Mouse (Mus musculus) kidney, adult 2 months (tissue): ENCODE results near the gene Ptpn3. TPM values are rescaled to one million over a fixed set of nuclear protein-coding genes. Genes with fewer than 3 reads are reported as not detected.

Experiments used
- DNase-seq: peaks from one replicate; pipeline ENCODE4 v3.0.0; 2021
- H3K27ac ChIP-seq: fragments of 200-500 bp; 2 replicates; pipeline ENCODE4 v1.5.1; 2012; ENCODE audit warnings: low read depth, low read length, control low read depth, inconsistent platforms; ENCODE audit not compliant: insufficient read depth
- H3K27me3 ChIP-seq: fragments of 200-500 bp; replicated peaks from 2 replicates; pipeline ENCODE4 v1.6.1; 2012; ENCODE audit warnings: mild to moderate bottlenecking, moderate library complexity, low read length, inconsistent platforms; ENCODE audit not compliant: control insufficient read depth, insufficient read depth
- H3K36me3 ChIP-seq: fragments of 200-500 bp; 2 replicates; pipeline ENCODE4 v1.6.1; 2012; ENCODE audit warnings: mild to moderate bottlenecking, moderate library complexity, low read length, inconsistent platforms; ENCODE audit not compliant: control insufficient read depth, insufficient read depth
- H3K4me1 ChIP-seq: fragments of 200-500 bp; 2 replicates; pipeline ENCODE4 v1.6.1; 2011; ENCODE audit warnings: low read length; ENCODE audit not compliant: control insufficient read depth, insufficient read depth
- H3K4me3 ChIP-seq: fragments of 200-500 bp; 2 replicates; pipeline ENCODE4 v1.5.1; 2011; ENCODE audit warnings: mild to moderate bottlenecking, low read depth, low read length, control low read depth; ENCODE audit not compliant: insufficient read depth
- CTCF ChIP-seq: fragments of 200-500 bp; conservative IDR thresholded peaks from 2 replicates; pipeline ENCODE4 v1.5.1; 2011; ENCODE audit warnings: low read depth, mild to moderate bottlenecking, control low read depth, low read length, moderate library complexity, mixed read lengths; ENCODE audit not compliant: insufficient read depth, insufficient read length
- POLR2A ChIP-seq: fragments of 200-500 bp; IDR thresholded peaks from one replicate; pipeline ENCODE4 v1.6.1; 2011; ENCODE audit warnings: low read depth, low read length, control low read depth
- WGBS: fragments of 180-500 bp; shearing (Covaris S2); methylation state at CpG from one replicate; pipeline ENCODE4 v1.1.7; 2018; 5-methylcytosine and 5-hydroxymethylcytosine counted together
- polyA plus RNA-seq: library from polyadenylated mRNA; depleted of rRNA; stranded (reverse); fragments of >200 nt; gene quantifications from 2 replicates; pipeline ENCODE4 v1.2.3, GENCODE M21; 2012

Gene Ptpn3
- polyA plus RNA-seq, 1 experiment = 17.7 TPM

GRCm38 (mm10) chr4:57189881-57190280, 111.8 kb downstream of the Ptpn3 start:
- no peak for TF ChIP-seq POLR2A
- no peak for TF ChIP-seq CTCF
- Histone ChIP-seq H3K4me1 (no peaks in the 10 kb centered on the region), H3K4me3 (no peak overlapping the region), H3K27ac (no peak overlapping the region), H3K36me3 (no peaks in the 10 kb centered on the region), H3K27me3 (no peaks in the 10 kb centered on the region)
- WGBS = 92% methylated on average over 2 of the region's 2 CpGs
- no peak for DNase-seq

DNA sequence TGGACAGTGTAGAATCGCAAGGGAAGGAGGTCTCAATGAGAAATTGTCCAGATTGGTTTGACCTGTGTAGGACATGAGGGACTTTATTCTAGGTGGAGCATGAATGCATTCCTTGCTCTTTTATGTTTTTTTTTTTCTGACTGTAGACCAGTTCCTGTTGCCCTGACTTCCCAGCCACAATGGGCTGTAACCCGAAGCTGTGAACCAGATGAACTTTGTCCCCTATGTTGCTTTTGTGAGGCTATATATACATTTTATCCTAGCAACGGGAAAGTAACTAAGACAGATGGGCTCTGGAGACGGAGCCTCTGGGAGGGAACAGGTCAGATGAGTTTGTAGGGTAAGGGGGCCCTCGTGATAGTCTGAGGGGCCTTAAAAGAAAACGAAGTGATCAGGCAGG, 115.6 kb downstream of the Ptpn3 start:
- no peak for TF ChIP-seq CTCF
- TF ChIP-seq POLR2A = no peak
- H3K27me3 ChIP-seq = no peaks in the 10 kb centered on the region
- no peaks in the 10 kb centered on the region for H3K4me1 ChIP-seq
- no peaks in the 10 kb centered on the region for H3K36me3 ChIP-seq
- no peak overlapping the region for H3K27ac ChIP-seq
- H3K4me3 ChIP-seq = no peak overlapping the region
- 12% methylated on average over 6 of the region's 6 CpGs for WGBS
- no peak for DNase-seq

DNA sequence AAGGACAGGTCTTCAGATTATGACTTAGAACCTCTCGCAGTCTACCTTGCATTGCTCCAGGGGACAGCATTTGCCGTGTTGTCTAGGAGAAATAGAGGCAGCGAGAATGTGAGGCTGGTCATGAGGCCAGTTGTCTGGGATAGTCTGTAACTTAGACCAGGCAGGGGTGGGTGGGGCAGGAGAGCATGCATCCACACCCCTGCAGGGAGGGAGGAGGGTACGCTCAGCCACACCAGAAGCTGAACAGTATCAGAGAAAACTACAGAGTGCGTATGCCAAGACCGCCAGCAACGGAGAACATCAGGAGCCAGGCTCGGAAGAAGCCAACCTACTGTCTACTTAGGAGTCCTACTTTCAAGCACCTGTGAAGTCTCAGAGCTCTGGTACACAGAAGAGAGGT, 116.2 kb downstream of the Ptpn3 start:
- Histone ChIP-seq H3K36me3 (no peaks in the 10 kb centered on the region), H3K27ac (no peak overlapping the region), H3K4me1 (no peaks in the 10 kb centered on the region), H3K4me3 (no peak overlapping the region), H3K27me3 (no peaks in the 10 kb centered on the region)
- no peak for DNase-seq
- no peak for TF ChIP-seq CTCF
- 86% methylated on average over 8 of the region's 8 CpGs for WGBS

GRCm38 (mm10) chr4:57183493-57183892, 118.1 kb downstream of the Ptpn3 start:
- WGBS = 74% methylated on average over 4 of the region's 4 CpGs
- H3K4me1 ChIP-seq = no peaks in the 10 kb centered on the region
- TF ChIP-seq CTCF (no peak), POLR2A (no peak)
- no peak overlapping the region for H3K27ac ChIP-seq
- no peaks in the 10 kb centered on the region for H3K36me3 ChIP-seq
- no peak for DNase-seq
- H3K27me3 ChIP-seq = no peaks in the 10 kb centered on the region
- H3K4me3 ChIP-seq = no peak overlapping the region

- no peaks in the 10 kb centered on the region for H3K27me3 ChIP-seq
- H3K4me1 ChIP-seq = no peaks in the 10 kb centered on the region
- H3K4me3 ChIP-seq = no peak overlapping the region
- DNase-seq = peak; percentile 56
- 65% methylated on average over 1 of the region's 1 CpGs for WGBS
- H3K27ac ChIP-seq = no peak overlapping the region
- TF ChIP-seq CTCF (peak; percentile 60), POLR2A (no peak)
- H3K36me3 ChIP-seq = no peaks in the 10 kb centered on the region
Observed at GRCm38 (mm10) chr4:57181538-57181937, 120.1 kb downstream of the Ptpn3 start.

DNA sequence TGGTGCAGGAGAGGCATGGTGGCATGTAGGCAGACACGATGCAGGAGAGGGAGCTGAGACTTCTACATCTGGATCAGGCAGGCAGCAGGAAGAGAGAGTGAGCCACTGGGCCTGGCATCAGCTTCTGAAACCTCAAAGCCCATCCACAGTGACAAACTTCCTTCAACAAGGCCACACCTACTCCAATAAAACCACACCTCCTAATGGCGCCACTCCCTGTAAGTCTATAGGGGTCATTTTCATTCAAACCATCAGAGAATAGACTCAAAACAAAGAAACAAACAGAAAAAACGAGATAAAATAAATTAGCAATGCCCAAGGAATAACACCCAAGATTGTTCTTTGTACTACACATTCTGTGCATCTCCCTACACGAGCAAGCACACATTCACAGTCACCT, 122.8 kb downstream of the Ptpn3 start:
- 80% methylated on average over 4 of the region's 4 CpGs for WGBS

GRCm38 (mm10) chr4:57175329-57175728, 126.3 kb downstream of the Ptpn3 start:
- H3K36me3 ChIP-seq = no peaks in the 10 kb centered on the region
- WGBS = 54% methylated on average over 10 of the region's 10 CpGs
- no peak for DNase-seq
- H3K4me3 ChIP-seq = no peak overlapping the region
- TF ChIP-seq POLR2A (no peak), CTCF (no peak)
- H3K4me1 ChIP-seq = peaks cover 4% of the 10 kb centered on the region; the same call in 1 of the 2 replicates
- H3K27me3 ChIP-seq = no peaks in the 10 kb centered on the region
- no peak overlapping the region for H3K27ac ChIP-seq

More for the DNA sequence above, 122.8 kb downstream of the Ptpn3 start:
- H3K27ac ChIP-seq = no peak overlapping the region
- no peaks in the 10 kb centered on the region for H3K36me3 ChIP-seq
- DNase-seq = no peak
- no peak for TF ChIP-seq CTCF
- no peak overlapping the region for H3K4me3 ChIP-seq
- no peaks in the 10 kb centered on the region for H3K27me3 ChIP-seq
- H3K4me1 ChIP-seq = no peaks in the 10 kb centered on the region

- Histone ChIP-seq H3K4me1 (peaks cover 4% of the 10 kb centered on the region; the same call in 1 of the 2 replicates), H3K36me3 (no peaks in the 10 kb centered on the region), H3K27me3 (no peaks in the 10 kb centered on the region), H3K27ac (no peak overlapping the region), H3K4me3 (no peak overlapping the region)
- WGBS = 70% methylated on average over 8 of the region's 8 CpGs
- DNase-seq = no peak
- no peak for TF ChIP-seq CTCF
- no peak for TF ChIP-seq POLR2A
Observed at GRCm38 (mm10) chr4:57172861-57173260, 128.8 kb downstream of the Ptpn3 start.
